Mouse (Mus musculus): ENCODE measurements around the gene Gpr3. TPM values are rescaled to one million over a fixed set of nuclear protein-coding genes. Genes with fewer than 3 reads are reported as not detected.

Gene Gpr3
- 0.52 and 1.4 TPM in 2 replicates for polyA plus RNA-seq (2015; fragmentation: Nextera tagmentation; extraction: Ambion mirVana)

GRCm38 (mm10) chr4:133211751-133212561, at the start of gene Gpr3, which contains the start of gene Cd164l2:
TSS of gene Gpr3 (minus strand) at chr4:133212536.
TSS of gene Cd164l2 (plus strand) at chr4:133212131.
- Histone ChIP-seq H3K4me1 (replicated peaks) (peaks cover 19% of the 10 kb centered on the region), H3K9ac (peak within 1 kb of the TSS; percentile 81), H3K4me2 (peak within 1 kb of the TSS; percentile 95), H3K27ac (no peak within 1 kb of the TSS), H3K27me3 (peaks cover 62% of the 10 kb centered on the region), H3K4me3 (peak within 1 kb of the TSS; percentile 66), H3K9me3 (no peaks in the 10 kb centered on the region), H3K36me3 (no peaks in the 10 kb centered on the region)
- peak; percentile 74 for ATAC-seq (ENCODE audit: low FRiP score)
- 2% methylated on average over 51 of the region's 52 CpGs for WGBS

- Histone ChIP-seq H3K36me3 (peaks cover 41% of the 10 kb centered on the region), H3K4me3 (no peak overlapping the region), H3K27ac (no peak overlapping the region), H3K27me3 (peaks cover 21% of the 10 kb centered on the region), H3K4me1 (replicated peaks) (no peaks in the 10 kb centered on the region; the same call in 1 of the 2 replicates), H3K9me3 (no peaks in the 10 kb centered on the region), H3K4me2 (no peak overlapping the region), H3K9ac (no peak overlapping the region)
- 44% methylated on average over 10 of the region's 10 CpGs for WGBS
- no peak for ATAC-seq (ENCODE audit: low FRiP score)
These were observed 49.5 kb upstream of the Gpr3 start for GRCm38 (mm10) chr4:133261641-133262374.

- Histone ChIP-seq H3K4me2 (no peak overlapping the region), H3K9ac (no peak overlapping the region), H3K27me3 (peaks cover 58% of the 10 kb centered on the region), H3K4me1 (replicated peaks) (no peaks in the 10 kb centered on the region; the same call in 1 of the 2 replicates), H3K9me3 (no peaks in the 10 kb centered on the region), H3K27ac (no peak overlapping the region), H3K4me3 (no peak overlapping the region), H3K36me3 (peaks cover 3% of the 10 kb centered on the region; the same call in 1 of the 2 replicates)
- 74% methylated on average over 12 of the region's 12 CpGs for WGBS
- no peak for ATAC-seq (ENCODE audit: low FRiP score)
These were observed 45.6 kb upstream of the Gpr3 start for GRCm38 (mm10) chr4:133257798-133258408.

- Histone ChIP-seq H3K27me3 (peaks cover 65% of the 10 kb centered on the region), H3K4me3 (no peak overlapping the region), H3K36me3 (no peaks in the 10 kb centered on the region), H3K4me2 (no peak overlapping the region), H3K27ac (no peak overlapping the region), H3K4me1 (replicated peaks) (no peaks in the 10 kb centered on the region; the same call in 1 of the 2 replicates), H3K9me3 (no peaks in the 10 kb centered on the region), H3K9ac (no peak overlapping the region)
- ATAC-seq (ENCODE audit: low FRiP score) = no peak
- WGBS = 36% methylated on average over 12 of the region's 12 CpGs
These were observed 44.9 kb upstream of the Gpr3 start for GRCm38 (mm10) chr4:133257230-133257629.

GRCm38 (mm10) chr4:133256820-133257219, 44.5 kb upstream of the Gpr3 start:
- H3K36me3 ChIP-seq = no peaks in the 10 kb centered on the region
- H3K4me2 ChIP-seq = no peak overlapping the region
- no peak overlapping the region for H3K4me3 ChIP-seq
- WGBS = 18% methylated on average over 24 of the region's 24 CpGs
- no peak overlapping the region for H3K9ac ChIP-seq
- no peaks in the 10 kb centered on the region for H3K9me3 ChIP-seq
- H3K4me1 ChIP-seq (replicated peaks) = no peaks in the 10 kb centered on the region; the same call in 1 of the 2 replicates
- no peak for ATAC-seq (ENCODE audit: low FRiP score)
- H3K27me3 ChIP-seq = peaks cover 69% of the 10 kb centered on the region
- H3K27ac ChIP-seq = no peak overlapping the region

- H3K4me3 ChIP-seq = no peak overlapping the region
- H3K9me3 ChIP-seq = no peaks in the 10 kb centered on the region
- 70% methylated on average over 6 of the region's 6 CpGs for WGBS
- H3K27me3 ChIP-seq = peaks cover 83% of the 10 kb centered on the region
- no peak overlapping the region for H3K9ac ChIP-seq
- peaks cover 13% of the 10 kb centered on the region for H3K4me1 ChIP-seq (replicated peaks)
- no peak overlapping the region for H3K27ac ChIP-seq
- no peak overlapping the region for H3K4me2 ChIP-seq
- no peaks in the 10 kb centered on the region for H3K36me3 ChIP-seq
- no peak for ATAC-seq (ENCODE audit: low FRiP score)
These were observed 43.1 kb upstream of the Gpr3 start for GRCm38 (mm10) chr4:133255392-133255791.

- Histone ChIP-seq H3K4me2 (no peak overlapping the region), H3K36me3 (no peaks in the 10 kb centered on the region), H3K27ac (no peak overlapping the region), H3K9ac (no peak overlapping the region), H3K4me3 (no peak overlapping the region), H3K9me3 (no peaks in the 10 kb centered on the region), H3K27me3 (peaks cover 96% of the 10 kb centered on the region), H3K4me1 (replicated peaks) (peaks cover 13% of the 10 kb centered on the region)
- ATAC-seq (ENCODE audit: low FRiP score) = no peak
- WGBS = 75% methylated on average over 12 of the region's 12 CpGs
These were observed 41.1 kb upstream of the Gpr3 start for GRCm38 (mm10) chr4:133253412-133253811.

- no peaks in the 10 kb centered on the region for H3K9me3 ChIP-seq
- no peak overlapping the region for H3K4me2 ChIP-seq
- H3K27ac ChIP-seq = no peak overlapping the region
- ATAC-seq (ENCODE audit: low FRiP score) = no peak
- no peak overlapping the region for H3K9ac ChIP-seq
- no peaks in the 10 kb centered on the region for H3K36me3 ChIP-seq
- peaks cover 99% of the 10 kb centered on the region for H3K27me3 ChIP-seq
- no peak overlapping the region for H3K4me3 ChIP-seq
- H3K4me1 ChIP-seq (replicated peaks) = peaks cover 13% of the 10 kb centered on the region
- WGBS = 46% methylated on average over 4 of the region's 4 CpGs
These were observed 39.8 kb upstream of the Gpr3 start for GRCm38 (mm10) chr4:133252089-133252488.

GRCm38 (mm10) chr4:133251214-133251613, 38.9 kb upstream of the Gpr3 start:
- H3K27me3 ChIP-seq = peaks cover 99% of the 10 kb centered on the region
- H3K9ac ChIP-seq = peak overlapping the region; percentile 62
- ATAC-seq (ENCODE audit: low FRiP score) = no peak
- peak overlapping the region; percentile 32 for H3K4me3 ChIP-seq
- WGBS = 2% methylated on average over 28 of the region's 31 CpGs
- H3K36me3 ChIP-seq = no peaks in the 10 kb centered on the region
- H3K4me2 ChIP-seq = peak overlapping the region; percentile 53
- peaks cover 13% of the 10 kb centered on the region for H3K4me1 ChIP-seq (replicated peaks)
- H3K27ac ChIP-seq = no peak overlapping the region
- no peaks in the 10 kb centered on the region for H3K9me3 ChIP-seq

- Histone ChIP-seq H3K4me1 (replicated peaks) (peaks cover 13% of the 10 kb centered on the region), H3K9ac (peak overlapping the region; percentile 62), H3K27ac (no peak overlapping the region), H3K36me3 (no peaks in the 10 kb centered on the region), H3K4me3 (peak overlapping the region; percentile 32), H3K9me3 (no peaks in the 10 kb centered on the region), H3K4me2 (peak overlapping the region; percentile 53), H3K27me3 (peaks cover 99% of the 10 kb centered on the region)
- WGBS = 3% methylated on average over 22 of the region's 22 CpGs
- ATAC-seq (ENCODE audit: low FRiP score) = 0 out of 2 replicates have a peak, but pooled peaks have one; percentile 29
These were observed 38.3 kb upstream of the Gpr3 start for GRCm38 (mm10) chr4:133250609-133251008.

- no peak for ATAC-seq (ENCODE audit: low FRiP score)
- H3K36me3 ChIP-seq = no peaks in the 10 kb centered on the region
- peaks cover 16% of the 10 kb centered on the region for H3K4me1 ChIP-seq (replicated peaks)
- H3K9me3 ChIP-seq = no peaks in the 10 kb centered on the region
- no peak overlapping the region for H3K4me2 ChIP-seq
- no peak overlapping the region for H3K27ac ChIP-seq
- no peak overlapping the region for H3K9ac ChIP-seq
- 81% methylated on average over 13 of the region's 13 CpGs for WGBS
- H3K4me3 ChIP-seq = no peak overlapping the region
- H3K27me3 ChIP-seq = peaks cover 99% of the 10 kb centered on the region
These were observed 35.6 kb upstream of the Gpr3 start for GRCm38 (mm10) chr4:133247806-133248449.

- Histone ChIP-seq H3K9ac (no peak overlapping the region), H3K4me3 (no peak overlapping the region), H3K4me1 (replicated peaks) (peaks cover 19% of the 10 kb centered on the region), H3K4me2 (no peak overlapping the region), H3K27ac (no peak overlapping the region), H3K36me3 (no peaks in the 10 kb centered on the region), H3K27me3 (peaks cover 99% of the 10 kb centered on the region), H3K9me3 (no peaks in the 10 kb centered on the region)
- WGBS = 30% methylated on average over 15 of the region's 15 CpGs
- no peak for ATAC-seq (ENCODE audit: low FRiP score)
These were observed 34.7 kb upstream of the Gpr3 start for GRCm38 (mm10) chr4:133247072-133247471.
